Mouse (Mus musculus): Measurements from ENCODE around the gene Rimbp3. TPM values are rescaled to one million over a fixed set of nuclear protein-coding genes. Genes with fewer than 3 reads are reported as not detected.
"Not testable (repeated sequence)": the region's sequence is repeated elsewhere in the genome, so short reads cannot be mapped to it uniquely, and the experiment has no call there.

Gene Rimbp3
- polyA plus RNA-seq, 1 experiment: not detected

GRCm38 (mm10) chr16:17209404-17209960 is 1.1 kb downstream of the Rimbp3 start:
- 2% methylated on average over 37 of the region's 37 CpGs for WGBS
- TF ChIP-seq CTCF (IDR thresholded peaks at IDR 0.05; ENCODE audit: insufficient read depth, low read depth, low read length) (no peak; the same call in 1 of the 2 replicates), POLR2A (IDR thresholded peaks at IDR 0.05; ENCODE audit: insufficient read depth, low read depth, low read length) (no peak)
- H3K4me3 ChIP-seq (ENCODE audit: insufficient read depth, low read depth, low read length): peak overlapping the region; percentile 51
- H3K27ac ChIP-seq (ENCODE audit: insufficient read depth, low read depth, low read length): no peak overlapping the region
- peaks cover 23% of the 10 kb centered on the region for H3K4me1 ChIP-seq (ENCODE audit: control insufficient read depth, insufficient read depth, low read length)

- Histone ChIP-seq H3K27ac (ENCODE audit: insufficient read depth, low read depth, low read length) (no peak overlapping the region), H3K4me1 (ENCODE audit: control insufficient read depth, insufficient read depth, low read length) (peaks cover 23% of the 10 kb centered on the region), H3K4me3 (ENCODE audit: insufficient read depth, low read depth, low read length) (peak overlapping the region; percentile 51)
- 10% methylated on average over 48 of the region's 48 CpGs for WGBS
- TF ChIP-seq POLR2A (IDR thresholded peaks at IDR 0.05; ENCODE audit: insufficient read depth, low read depth, low read length): no peak
- peak; percentile 75 for TF ChIP-seq CTCF (IDR thresholded peaks at IDR 0.05; ENCODE audit: insufficient read depth, low read depth, low read length)
These were observed 1.8 kb downstream of the Rimbp3 start for GRCm38 (mm10) chr16:17209981-17210838.

GRCm38 (mm10) chr16:17216934-17217633 is 8.7 kb downstream of the Rimbp3 start:
- Histone ChIP-seq H3K27ac (ENCODE audit: insufficient read depth, low read depth, low read length) (no peak overlapping the region), H3K4me1 (ENCODE audit: control insufficient read depth, insufficient read depth, low read length) (no peaks in the 10 kb centered on the region), H3K4me3 (ENCODE audit: insufficient read depth, low read depth, low read length) (no peak overlapping the region)
- TF ChIP-seq CTCF (IDR thresholded peaks at IDR 0.05; ENCODE audit: insufficient read depth, low read depth, low read length): no peak
- no peak for TF ChIP-seq POLR2A (IDR thresholded peaks at IDR 0.05; ENCODE audit: insufficient read depth, low read depth, low read length)
- 68% methylated on average over 8 of the region's 8 CpGs for WGBS

- Histone ChIP-seq H3K4me1 (ENCODE audit: control insufficient read depth, insufficient read depth, low read length) (no peaks in the 10 kb centered on the region), H3K27ac (ENCODE audit: insufficient read depth, low read depth, low read length) (no peak overlapping the region), H3K4me3 (ENCODE audit: insufficient read depth, low read depth, low read length) (no peak overlapping the region)
- TF ChIP-seq CTCF (IDR thresholded peaks at IDR 0.05; ENCODE audit: insufficient read depth, low read depth, low read length) (no peak), POLR2A (IDR thresholded peaks at IDR 0.05; ENCODE audit: insufficient read depth, low read depth, low read length) (no peak)
- WGBS: 48% methylated on average over 7 of the region's 7 CpGs
These were observed 11.8 kb downstream of the Rimbp3 start for GRCm38 (mm10) chr16:17220127-17220733.

- TF ChIP-seq CTCF (IDR thresholded peaks at IDR 0.05; ENCODE audit: insufficient read depth, low read depth, low read length) (no peak), POLR2A (IDR thresholded peaks at IDR 0.05; ENCODE audit: insufficient read depth, low read depth, low read length) (no peak)
- Histone ChIP-seq H3K4me3 (ENCODE audit: insufficient read depth, low read depth, low read length) (no peak overlapping the region), H3K27ac (ENCODE audit: insufficient read depth, low read depth, low read length) (no peak overlapping the region), H3K4me1 (ENCODE audit: control insufficient read depth, insufficient read depth, low read length) (no peaks in the 10 kb centered on the region)
- 34% methylated on average over 25 of the region's 25 CpGs for WGBS
These were observed 13.8 kb downstream of the Rimbp3 start for GRCm38 (mm10) chr16:17222197-17222596.

GRCm38 (mm10) chr16:17225584-17225983 is 17.2 kb downstream of the Rimbp3 start:
- no peak overlapping the region for H3K27ac ChIP-seq (ENCODE audit: insufficient read depth, low read depth, low read length)
- 90% methylated on average over 5 of the region's 5 CpGs for WGBS
- TF ChIP-seq CTCF (IDR thresholded peaks at IDR 0.05; ENCODE audit: insufficient read depth, low read depth, low read length): no peak
- TF ChIP-seq POLR2A (IDR thresholded peaks at IDR 0.05; ENCODE audit: insufficient read depth, low read depth, low read length): no peak
- H3K4me1 ChIP-seq (ENCODE audit: control insufficient read depth, insufficient read depth, low read length): no peaks in the 10 kb centered on the region
- no peak overlapping the region for H3K4me3 ChIP-seq (ENCODE audit: insufficient read depth, low read depth, low read length)

GRCm38 (mm10) chr16:17226496-17226895 is 18.1 kb downstream of the Rimbp3 start:
- TF ChIP-seq CTCF (IDR thresholded peaks at IDR 0.05; ENCODE audit: insufficient read depth, low read depth, low read length) (no peak), POLR2A (IDR thresholded peaks at IDR 0.05; ENCODE audit: insufficient read depth, low read depth, low read length) (no peak)
- no peak overlapping the region for H3K27ac ChIP-seq (ENCODE audit: insufficient read depth, low read depth, low read length)
- no peaks in the 10 kb centered on the region for H3K4me1 ChIP-seq (ENCODE audit: control insufficient read depth, insufficient read depth, low read length)
- no peak overlapping the region for H3K4me3 ChIP-seq (ENCODE audit: insufficient read depth, low read depth, low read length)

GRCm38 (mm10) chr16:17231523-17231922 is 23.1 kb downstream of the Rimbp3 start:
- H3K4me1 ChIP-seq (ENCODE audit: control insufficient read depth, insufficient read depth, low read length): peaks cover 14% of the 10 kb centered on the region; the same call in 1 of the 2 replicates
- not testable (repeated sequence) for H3K27ac ChIP-seq (ENCODE audit: insufficient read depth, low read depth, low read length); H3K4me3 ChIP-seq (ENCODE audit: insufficient read depth, low read depth, low read length)
- WGBS: 93% methylated on average over 2 of the region's 2 CpGs
